Mouse (Mus musculus) brain, embryonic 14.5 days (tissue): ENCODE measurements around the gene Npc2.

Experiments used
- CTCF ChIP-seq: fragments of 200-500 bp; IDR thresholded peaks from 2 replicates; pipeline ENCODE4 v1.5.1; 2012; ENCODE audit warnings: inconsistent platforms, mild to moderate bottlenecking, moderate library complexity, borderline replicate concordance; ENCODE audit not compliant: insufficient read depth, insufficient read length; ENCODE audit errors: extremely low read depth
- POLR2A ChIP-seq: fragments of 200-500 bp; IDR thresholded peaks from 2 replicates; pipeline ENCODE4 v1.6.1; 2012; ENCODE audit warnings: mild to moderate bottlenecking, inconsistent platforms, borderline replicate concordance; ENCODE audit not compliant: poor library complexity, insufficient read depth, insufficient read length, severe bottlenecking; ENCODE audit errors: extremely low read depth

- TF ChIP-seq CTCF (no peak), POLR2A (no peak)
Observed at GRCm38 (mm10) chr12:84709842-84710439, 63.0 kb downstream of the Npc2 start.
